Mouse (Mus musculus): ENCODE results near the gene Ccser1.

- TF ChIP-seq HCFC1 (IDR thresholded peaks at IDR 0.05; ENCODE audit: borderline replicate concordance, insufficient read depth, low read length) (no peak), CHD2 (IDR thresholded peaks at IDR 0.05; ENCODE audit: low read depth, low read length) (no peak)
These were observed 582.0 kb downstream of the Ccser1 start for GRCm38 (mm10) chr6:61762135-61762534.

Data from ES-E14 (cell line).